Mouse (Mus musculus) stomach, embryonic 15.5 days (tissue): ENCODE measurements around the gene Tlr13. TPM values are rescaled to one million over a fixed set of nuclear protein-coding genes. Genes with fewer than 3 reads are reported as not detected.
A peak's percentile ranks its signal among the peaks of the same experiment; 100 is the strongest.

Experiments used
- ATAC-seq: fragments of 200-750 bp; cut with Nextera tagmentation; 2 replicates; pipeline ENCODE4 v1.8.0; 2017; ENCODE audit warnings: low read depth, moderate number of reproducible peaks, moderate TSS enrichment; ENCODE audit not compliant: insufficient read depth, low FRiP score
- H3K27ac ChIP-seq: fragments of 300-500 bp; sonication (generic); 2 replicates; pipeline ENCODE4 v1.5.1; 2015; ENCODE audit warnings: mild to moderate bottlenecking, inconsistent platforms
- H3K27me3 ChIP-seq: fragments of 300-500 bp; sonication (generic); replicated peaks from 2 replicates; pipeline ENCODE4 v1.6.1; 2015; ENCODE audit warnings: inconsistent platforms
- H3K36me3 ChIP-seq: fragments of 300-500 bp; sonication (generic); 2 replicates; pipeline ENCODE4 v1.6.1; 2015; ENCODE audit warnings: inconsistent platforms
- H3K4me1 ChIP-seq: fragments of 300-500 bp; sonication (generic); 2 replicates; pipeline ENCODE4 v1.6.1; 2015; ENCODE audit warnings: inconsistent platforms
- H3K4me2 ChIP-seq: fragments of 300-500 bp; sonication (generic); 2 replicates; pipeline ENCODE4 v1.6.1; 2015; ENCODE audit warnings: mild to moderate bottlenecking, inconsistent platforms
- H3K4me3 ChIP-seq: fragments of 300-500 bp; sonication (generic); replicated peaks from 2 replicates; pipeline ENCODE4 v1.5.1; 2015; ENCODE audit warnings: inconsistent platforms
- H3K9ac ChIP-seq: fragments of 300-500 bp; sonication (generic); 2 replicates; pipeline ENCODE4 v1.6.1; 2015; ENCODE audit warnings: inconsistent platforms
- H3K9me3 ChIP-seq: fragments of 300-500 bp; sonication (generic); 2 replicates; pipeline ENCODE4 v1.6.1; 2016; ENCODE audit warnings: inconsistent platforms
- WGBS: fragments of 180-500 bp; shearing (Covaris S2); methylation state at CpG from one replicate; pipeline ENCODE4 v1.1.7; 2015; 5-methylcytosine and 5-hydroxymethylcytosine counted together
- polyA plus RNA-seq: library from polyadenylated mRNA; unstranded; fragments of >200 nt; fragmentation: Nextera tagmentation; extraction: Ambion mirVana; gene quantifications from 2 replicates; pipeline ENCODE4 v1.2.1, GENCODE M21; 2015

Gene Tlr13
- polyA plus RNA-seq, 1 experiment from 2014 or later, result 1.0 TPM

- H3K27me3 ChIP-seq, result no peaks in the 10 kb centered on the region
- 66% methylated on average over 3 of the region's 3 CpGs for WGBS
These were observed 6.5 kb downstream of the Tlr13 start for GRCm38 (mm10) chrX:106149460-106149859.

GRCm38 (mm10) chrX:106154180-106154586 lies 11.2 kb downstream of the Tlr13 start:
- no peak overlapping the region for H3K27ac ChIP-seq
- no peaks in the 10 kb centered on the region for H3K9me3 ChIP-seq
- H3K4me1 ChIP-seq, result no peaks in the 10 kb centered on the region
- no peak overlapping the region for H3K4me3 ChIP-seq
- H3K9ac ChIP-seq, result no peak overlapping the region
- ATAC-seq, result no peak
- no peak overlapping the region for H3K4me2 ChIP-seq
- no peaks in the 10 kb centered on the region for H3K27me3 ChIP-seq
- no peaks in the 10 kb centered on the region for H3K36me3 ChIP-seq

More at GRCm38 (mm10) chrX:106149460-106149859, 6.5 kb downstream of the Tlr13 start:
- Histone ChIP-seq H3K4me1 (no peaks in the 10 kb centered on the region), H3K9me3 (no peaks in the 10 kb centered on the region), H3K4me3 (no peak overlapping the region), H3K9ac (no peak overlapping the region), H3K36me3 (no peaks in the 10 kb centered on the region), H3K27ac (no peak overlapping the region), H3K4me2 (no peak overlapping the region)
- no peak for ATAC-seq

DNA sequence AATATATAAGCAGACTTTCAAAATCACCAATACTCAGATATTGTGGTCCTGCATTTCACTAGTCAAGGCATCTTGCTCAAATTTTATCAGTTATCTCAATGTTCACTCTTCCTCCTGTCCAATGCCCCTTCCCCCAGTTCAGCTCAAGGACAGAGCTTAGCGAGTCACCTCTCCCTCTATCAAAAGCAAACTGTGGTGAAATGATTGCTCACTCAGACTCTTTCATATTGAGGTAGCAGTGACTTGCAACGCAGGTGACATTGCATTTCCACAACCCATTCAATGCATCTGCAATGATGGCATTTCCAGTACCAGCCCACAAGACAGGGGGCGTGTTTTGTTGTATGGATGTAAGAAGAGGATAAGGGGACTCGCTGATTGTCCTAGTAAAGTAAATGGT lies 12.9 kb downstream of the Tlr13 start:
- no peaks in the 10 kb centered on the region for H3K9me3 ChIP-seq
- no peak overlapping the region for H3K9ac ChIP-seq
- 60% methylated on average over 4 of the region's 4 CpGs for WGBS
- no peaks in the 10 kb centered on the region for H3K36me3 ChIP-seq
- no peak overlapping the region for H3K27ac ChIP-seq
- ATAC-seq, result no peak
- H3K4me3 ChIP-seq, result no peak overlapping the region
- no peaks in the 10 kb centered on the region for H3K4me1 ChIP-seq
- H3K4me2 ChIP-seq, result no peak overlapping the region
- no peaks in the 10 kb centered on the region for H3K27me3 ChIP-seq

- no peaks in the 10 kb centered on the region for H3K27me3 ChIP-seq
- H3K9ac ChIP-seq, result no peak overlapping the region
- no peak overlapping the region for H3K4me2 ChIP-seq
- peak; percentile 50; the same call in 1 of the 2 replicates for ATAC-seq
- no peaks in the 10 kb centered on the region for H3K4me1 ChIP-seq
- 52% methylated on average over 5 of the region's 5 CpGs for WGBS
- H3K4me3 ChIP-seq, result no peak overlapping the region
- H3K9me3 ChIP-seq, result no peaks in the 10 kb centered on the region
- no peaks in the 10 kb centered on the region for H3K36me3 ChIP-seq
- no peak overlapping the region for H3K27ac ChIP-seq
These were observed 21.0 kb downstream of the Tlr13 start for GRCm38 (mm10) chrX:106163995-106164394.

GRCm38 (mm10) chrX:106164555-106164954 lies 21.6 kb downstream of the Tlr13 start:
- no peak for ATAC-seq
- Histone ChIP-seq H3K9me3 (no peaks in the 10 kb centered on the region), H3K36me3 (no peaks in the 10 kb centered on the region), H3K27me3 (no peaks in the 10 kb centered on the region), H3K4me3 (no peak overlapping the region), H3K27ac (no peak overlapping the region), H3K4me2 (no peak overlapping the region), H3K9ac (no peak overlapping the region), H3K4me1 (no peaks in the 10 kb centered on the region)
- 45% methylated on average over 5 of the region's 5 CpGs for WGBS

GRCm38 (mm10) chrX:106165089-106165488 lies 22.1 kb downstream of the Tlr13 start:
- Histone ChIP-seq H3K9ac (no peak overlapping the region), H3K4me3 (no peak overlapping the region), H3K27ac (no peak overlapping the region), H3K4me1 (no peaks in the 10 kb centered on the region), H3K27me3 (no peaks in the 10 kb centered on the region), H3K4me2 (no peak overlapping the region), H3K36me3 (no peaks in the 10 kb centered on the region), H3K9me3 (no peaks in the 10 kb centered on the region)
- ATAC-seq, result no peak
- WGBS, result 73% methylated on average over 1 of the region's 1 CpGs

DNA sequence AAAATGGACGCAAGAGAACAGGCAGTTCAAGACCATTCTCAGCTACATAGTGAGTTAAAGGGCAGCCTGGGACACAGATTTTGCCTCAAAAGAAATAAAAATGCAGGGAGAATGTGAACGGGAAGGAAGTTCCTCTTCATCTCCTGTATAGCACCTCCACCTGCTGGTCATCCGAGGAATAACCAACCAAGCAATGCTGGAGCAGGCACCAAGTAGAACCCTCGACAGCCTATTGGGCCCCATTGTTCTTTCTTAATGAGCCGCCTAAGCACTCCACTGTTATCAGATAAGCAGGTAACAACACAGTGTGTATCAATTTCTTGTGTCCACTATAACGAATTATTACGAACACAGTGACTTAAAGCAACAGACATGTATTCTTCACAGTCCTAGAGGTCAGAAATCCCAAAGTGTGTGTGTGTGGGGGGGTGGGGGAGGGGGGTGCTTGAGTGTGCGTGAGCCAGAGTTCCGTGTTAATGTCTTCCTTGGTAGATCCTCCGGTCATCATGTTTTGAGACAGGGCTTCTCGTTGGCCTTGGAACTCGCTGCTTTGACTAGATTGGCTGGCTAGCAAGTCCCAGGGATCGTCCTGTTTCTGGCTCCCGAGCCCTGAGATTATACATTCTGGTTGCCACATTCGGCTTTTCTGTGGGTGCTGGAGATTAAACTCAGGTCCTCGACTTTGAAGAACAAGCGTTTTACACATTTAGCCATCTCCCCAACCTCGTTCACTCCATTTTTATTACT lies 28.3 kb downstream of the Tlr13 start:
- H3K27ac ChIP-seq, result no peak overlapping the region

DNA sequence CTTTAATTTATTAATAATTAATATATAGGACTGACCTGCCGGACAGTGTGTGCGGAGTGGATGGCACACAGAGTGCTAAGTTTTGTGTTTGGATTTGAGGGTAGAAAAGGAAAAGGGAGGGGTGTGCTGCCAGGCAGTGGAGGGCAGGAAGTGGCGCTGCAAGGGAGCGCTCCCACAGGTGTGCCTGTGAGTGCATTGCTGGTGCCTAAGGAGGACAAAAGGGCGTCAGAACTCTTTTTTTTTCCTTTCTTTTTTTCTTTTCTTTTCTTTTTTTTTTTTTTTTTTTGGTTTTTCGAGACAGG lies 28.8 kb downstream of the Tlr13 start:
- Histone ChIP-seq H3K27ac (no peak overlapping the region), H3K9me3 (no peaks in the 10 kb centered on the region), H3K4me2 (peak overlapping the region; percentile 48), H3K27me3 (no peaks in the 10 kb centered on the region), H3K36me3 (no peaks in the 10 kb centered on the region), H3K4me3 (peak overlapping the region; percentile 31), H3K9ac (no peak overlapping the region), H3K4me1 (no peaks in the 10 kb centered on the region)
- ATAC-seq, result no peak
- WGBS, result 52% methylated on average over 5 of the region's 6 CpGs

More for the DNA sequence above, 28.3 kb downstream of the Tlr13 start:
- Histone ChIP-seq H3K36me3 (no peaks in the 10 kb centered on the region), H3K27me3 (no peaks in the 10 kb centered on the region), H3K9ac (no peak overlapping the region), H3K4me2 (peak overlapping the region; percentile 48), H3K9me3 (no peaks in the 10 kb centered on the region), H3K4me3 (peak overlapping the region; percentile 31), H3K4me1 (no peaks in the 10 kb centered on the region)
- ATAC-seq, result peak; percentile 70; the same call in 1 of the 2 replicates
- WGBS, result 27% methylated on average over 18 of the region's 18 CpGs

DNA sequence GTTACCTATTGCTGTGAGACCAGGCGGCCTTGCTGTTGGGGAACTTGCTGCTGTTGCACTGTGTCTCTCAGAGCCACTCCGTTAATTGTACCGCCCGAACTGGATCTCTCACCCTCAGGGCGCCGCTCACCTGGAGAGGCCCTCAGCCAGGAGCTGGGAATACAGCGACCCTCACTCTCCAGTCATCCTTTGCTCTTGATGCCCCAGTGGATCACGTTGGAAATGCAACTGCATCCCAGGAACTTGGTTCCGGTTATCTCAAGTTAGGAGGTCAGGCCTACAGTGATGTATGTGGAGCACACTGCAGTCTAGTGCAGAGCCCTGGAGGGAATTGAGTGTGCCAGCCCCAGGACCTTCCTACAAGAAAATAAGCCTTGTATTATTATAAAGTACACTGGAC lies 33.3 kb downstream of the Tlr13 start:
- WGBS, result 57% methylated on average over 9 of the region's 9 CpGs
- ATAC-seq, result no peak
- Histone ChIP-seq H3K4me3 (no peak overlapping the region), H3K9me3 (no peaks in the 10 kb centered on the region), H3K27me3 (no peaks in the 10 kb centered on the region), H3K36me3 (no peaks in the 10 kb centered on the region), H3K4me2 (no peak overlapping the region), H3K4me1 (no peaks in the 10 kb centered on the region), H3K9ac (no peak overlapping the region), H3K27ac (no peak overlapping the region)

DNA sequence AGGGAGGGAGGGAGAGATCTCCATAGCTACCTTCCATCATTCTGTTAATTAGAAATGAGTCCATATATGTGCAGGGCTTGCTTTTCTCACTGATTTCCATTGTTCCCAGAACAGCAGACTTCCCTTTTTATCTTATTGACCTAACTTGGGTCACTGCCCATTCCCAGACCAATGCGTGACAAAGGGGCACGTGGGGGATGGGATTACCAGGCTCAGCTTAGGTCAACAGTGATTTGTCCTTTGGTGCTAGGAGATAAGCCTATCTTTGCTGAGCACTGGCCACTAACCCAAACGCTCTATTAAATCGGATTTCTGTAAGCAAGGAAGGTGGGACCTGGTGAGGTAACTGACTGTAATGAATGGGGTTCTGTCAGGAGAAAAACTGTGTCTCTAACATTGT lies 41.3 kb downstream of the Tlr13 start:
- Histone ChIP-seq H3K4me1 (no peaks in the 10 kb centered on the region), H3K4me3 (no peak overlapping the region), H3K36me3 (no peaks in the 10 kb centered on the region), H3K4me2 (no peak overlapping the region), H3K9ac (no peak overlapping the region), H3K27me3 (no peaks in the 10 kb centered on the region), H3K27ac (no peak overlapping the region), H3K9me3 (no peaks in the 10 kb centered on the region)
- 43% methylated on average over 4 of the region's 4 CpGs for WGBS
- ATAC-seq, result no peak

- H3K27ac ChIP-seq, result peak overlapping the region; percentile 86
- ATAC-seq, result no peak
- no peaks in the 10 kb centered on the region for H3K4me1 ChIP-seq
- WGBS, result 19% methylated on average over 5 of the region's 5 CpGs
- no peak overlapping the region for H3K9ac ChIP-seq
- H3K9me3 ChIP-seq, result no peaks in the 10 kb centered on the region
- H3K4me3 ChIP-seq, result no peak overlapping the region
- H3K4me2 ChIP-seq, result no peak overlapping the region
- no peaks in the 10 kb centered on the region for H3K27me3 ChIP-seq
- no peaks in the 10 kb centered on the region for H3K36me3 ChIP-seq
These were observed 42.7 kb downstream of the Tlr13 start for GRCm38 (mm10) chrX:106185706-106186105.

- H3K9me3 ChIP-seq, result no peaks in the 10 kb centered on the region
- H3K9ac ChIP-seq, result peak within 1 kb of the TSS; percentile 29; the same call in 1 of the 2 replicates
- no peaks in the 10 kb centered on the region for H3K36me3 ChIP-seq
- H3K27ac ChIP-seq, result peak within 1 kb of the TSS; percentile 86
- no peaks in the 10 kb centered on the region for H3K27me3 ChIP-seq
- H3K4me3 ChIP-seq, result peak within 1 kb of the TSS; percentile 50
- WGBS, result 10% methylated on average over 55 of the region's 55 CpGs
- H3K4me2 ChIP-seq, result peak within 1 kb of the TSS; percentile 52
- no peaks in the 10 kb centered on the region for H3K4me1 ChIP-seq
- ATAC-seq, result peak; percentile 97
These were observed 44.0 kb downstream of the Tlr13 start, which contains the start of gene Pgk1 for GRCm38 (mm10) chrX:106186713-106187649. Pgk1 (plus strand) TSS chrX:106187100.
